Mouse (Mus musculus): ENCODE measurements around the gene Fat4. TPM values are rescaled to one million over a fixed set of nuclear protein-coding genes. Genes with fewer than 3 reads are reported as not detected.

Gene Fat4
- polyA plus RNA-seq, 1 experiment from 2014 or later = 7.6 TPM

GRCm38 (mm10) chr3:38940327-38940726 lies 53.6 kb downstream of the Fat4 start:
- 77% methylated on average over 1 of the region's 1 CpGs for WGBS
- DNase-seq (ENCODE audit: low spot score) = no peak
- peaks cover 22% of the 10 kb centered on the region for H3K4me1 ChIP-seq
- H3K36me3 ChIP-seq (replicated peaks) = peaks cover 23% of the 10 kb centered on the region
- H3K27ac ChIP-seq (replicated peaks) = no peak overlapping the region
- H3K9me3 ChIP-seq = no peaks in the 10 kb centered on the region
- H3K27me3 ChIP-seq (replicated peaks; ENCODE audit: low read depth, poor library complexity, severe bottlenecking) = no peaks in the 10 kb centered on the region
- H3K4me3 ChIP-seq = no peak overlapping the region

- H3K27me3 ChIP-seq (replicated peaks; ENCODE audit: low read depth, poor library complexity, severe bottlenecking) = no peaks in the 10 kb centered on the region
- WGBS = 80% methylated on average over 1 of the region's 1 CpGs
- DNase-seq (ENCODE audit: low spot score) = no peak
- H3K27ac ChIP-seq (replicated peaks) = no peak overlapping the region
- no peaks in the 10 kb centered on the region for H3K9me3 ChIP-seq
- H3K36me3 ChIP-seq (replicated peaks) = peaks cover 47% of the 10 kb centered on the region
- H3K4me1 ChIP-seq = no peaks in the 10 kb centered on the region; the same call in 1 of the 2 replicates
- H3K4me3 ChIP-seq = no peak overlapping the region
Observed at GRCm38 (mm10) chr3:38945157-38945556, 58.4 kb downstream of the Fat4 start.

- no peaks in the 10 kb centered on the region for H3K9me3 ChIP-seq
- 85% methylated on average over 7 of the region's 7 CpGs for WGBS
- H3K4me1 ChIP-seq = no peaks in the 10 kb centered on the region; the same call in 1 of the 2 replicates
- peaks cover 56% of the 10 kb centered on the region for H3K36me3 ChIP-seq (replicated peaks)
- H3K4me3 ChIP-seq = no peak overlapping the region
- no peak overlapping the region for H3K27ac ChIP-seq (replicated peaks)
- DNase-seq (ENCODE audit: low spot score) = no peak
- H3K27me3 ChIP-seq (replicated peaks; ENCODE audit: low read depth, poor library complexity, severe bottlenecking) = no peaks in the 10 kb centered on the region
Observed at GRCm38 (mm10) chr3:38947706-38948105, 61.0 kb downstream of the Fat4 start.

GRCm38 (mm10) chr3:38952602-38953001 lies 65.9 kb downstream of the Fat4 start:
- Histone ChIP-seq H3K36me3 (replicated peaks) (peaks cover 73% of the 10 kb centered on the region), H3K4me1 (no peaks in the 10 kb centered on the region), H3K4me3 (no peak overlapping the region), H3K9me3 (no peaks in the 10 kb centered on the region), H3K27ac (replicated peaks) (no peak overlapping the region), H3K27me3 (replicated peaks; ENCODE audit: low read depth, poor library complexity, severe bottlenecking) (no peaks in the 10 kb centered on the region)
- DNase-seq (ENCODE audit: low spot score) = no peak
- 76% methylated on average over 3 of the region's 3 CpGs for WGBS

- H3K27ac ChIP-seq (replicated peaks) = no peak overlapping the region
- H3K4me1 ChIP-seq = no peaks in the 10 kb centered on the region
- peaks cover 79% of the 10 kb centered on the region for H3K36me3 ChIP-seq (replicated peaks)
- DNase-seq (ENCODE audit: low spot score) = no peak
- no peaks in the 10 kb centered on the region for H3K9me3 ChIP-seq
- 63% methylated on average over 3 of the region's 3 CpGs for WGBS
- H3K4me3 ChIP-seq = no peak overlapping the region
- no peaks in the 10 kb centered on the region for H3K27me3 ChIP-seq (replicated peaks; ENCODE audit: low read depth, poor library complexity, severe bottlenecking)
Observed at GRCm38 (mm10) chr3:38954196-38954595, 67.5 kb downstream of the Fat4 start.

GRCm38 (mm10) chr3:38956012-38956648 lies 69.4 kb downstream of the Fat4 start:
- DNase-seq (ENCODE audit: low spot score) = no peak
- no peaks in the 10 kb centered on the region for H3K9me3 ChIP-seq
- WGBS = 92% methylated on average over 9 of the region's 9 CpGs
- no peak overlapping the region for H3K27ac ChIP-seq (replicated peaks)
- H3K4me3 ChIP-seq = no peak overlapping the region
- no peaks in the 10 kb centered on the region for H3K4me1 ChIP-seq
- H3K27me3 ChIP-seq (replicated peaks; ENCODE audit: low read depth, poor library complexity, severe bottlenecking) = no peaks in the 10 kb centered on the region
- peaks cover 72% of the 10 kb centered on the region for H3K36me3 ChIP-seq (replicated peaks)

- no peak for DNase-seq (ENCODE audit: low spot score)
- whole genome bisulfite sequencing = 94% methylated on average over 11 of the region's 11 CpGs
- Histone ChIP-seq H3K27ac (replicated peaks) (no peak overlapping the region), H3K4me3 (no peak overlapping the region), H3K27me3 (replicated peaks; ENCODE audit: low read depth, poor library complexity, severe bottlenecking) (no peaks in the 10 kb centered on the region), H3K4me1 (peaks cover 2% of the 10 kb centered on the region; the same call in 1 of the 2 replicates), H3K36me3 (replicated peaks) (peaks cover 71% of the 10 kb centered on the region), H3K9me3 (no peaks in the 10 kb centered on the region)
Observed at GRCm38 (mm10) chr3:38957186-38957585, 70.4 kb downstream of the Fat4 start.

- Histone ChIP-seq H3K4me3 (no peak overlapping the region), H3K4me1 (peaks cover 7% of the 10 kb centered on the region), H3K27ac (replicated peaks) (no peak overlapping the region), H3K27me3 (replicated peaks; ENCODE audit: low read depth, poor library complexity, severe bottlenecking) (no peaks in the 10 kb centered on the region), H3K9me3 (no peaks in the 10 kb centered on the region), H3K36me3 (replicated peaks) (peaks cover 48% of the 10 kb centered on the region)
- DNase-seq (ENCODE audit: low spot score) = no peak
- 76% methylated on average over 6 of the region's 6 CpGs for WGBS
Observed at GRCm38 (mm10) chr3:38962328-38962727, 75.6 kb downstream of the Fat4 start.

GRCm38 (mm10) chr3:38967480-38967879 lies 80.7 kb downstream of the Fat4 start:
- peaks cover 46% of the 10 kb centered on the region for H3K36me3 ChIP-seq (replicated peaks)
- peaks cover 3% of the 10 kb centered on the region; the same call in 1 of the 2 replicates for H3K4me1 ChIP-seq
- no peak for DNase-seq (ENCODE audit: low spot score)
- no peak overlapping the region for H3K4me3 ChIP-seq
- H3K9me3 ChIP-seq = no peaks in the 10 kb centered on the region
- no peak overlapping the region for H3K27ac ChIP-seq (replicated peaks)
- no peaks in the 10 kb centered on the region for H3K27me3 ChIP-seq (replicated peaks; ENCODE audit: low read depth, poor library complexity, severe bottlenecking)

GRCm38 (mm10) chr3:38986379-38986778 lies 99.6 kb downstream of the Fat4 start:
- H3K9me3 ChIP-seq = no peaks in the 10 kb centered on the region
- H3K27ac ChIP-seq (replicated peaks) = no peak overlapping the region
- no peaks in the 10 kb centered on the region for H3K27me3 ChIP-seq (replicated peaks; ENCODE audit: low read depth, poor library complexity, severe bottlenecking)
- DNase-seq (ENCODE audit: low spot score) = no peak
- no peaks in the 10 kb centered on the region for H3K4me1 ChIP-seq
- H3K36me3 ChIP-seq (replicated peaks) = peaks cover 73% of the 10 kb centered on the region
- no peak overlapping the region for H3K4me3 ChIP-seq

GRCm38 (mm10) chr3:38989181-38989580 lies 102.4 kb downstream of the Fat4 start:
- Histone ChIP-seq H3K27me3 (replicated peaks; ENCODE audit: low read depth, poor library complexity, severe bottlenecking) (no peaks in the 10 kb centered on the region), H3K36me3 (replicated peaks) (peaks cover 63% of the 10 kb centered on the region), H3K9me3 (no peaks in the 10 kb centered on the region), H3K4me3 (no peak overlapping the region), H3K4me1 (no peaks in the 10 kb centered on the region), H3K27ac (replicated peaks) (no peak overlapping the region)
- no peak for DNase-seq (ENCODE audit: low spot score)
- 76% methylated on average over 3 of the region's 3 CpGs for WGBS

- peaks cover 79% of the 10 kb centered on the region for H3K36me3 ChIP-seq (replicated peaks)
- 71% methylated on average over 3 of the region's 3 CpGs for WGBS
- no peaks in the 10 kb centered on the region for H3K4me1 ChIP-seq
Observed at GRCm38 (mm10) chr3:39000011-39000410, 113.3 kb downstream of the Fat4 start.

GRCm38 (mm10) chr3:39010544-39010943 lies 123.8 kb downstream of the Fat4 start:
- no peak overlapping the region for H3K4me3 ChIP-seq
- H3K9me3 ChIP-seq = no peaks in the 10 kb centered on the region
- no peaks in the 10 kb centered on the region for H3K27me3 ChIP-seq (replicated peaks; ENCODE audit: low read depth, poor library complexity, severe bottlenecking)
- 85% methylated on average over 7 of the region's 7 CpGs for WGBS
- no peak overlapping the region for H3K27ac ChIP-seq (replicated peaks)
- DNase-seq (ENCODE audit: low spot score) = no peak
- peaks cover 59% of the 10 kb centered on the region for H3K36me3 ChIP-seq (replicated peaks)
- H3K4me1 ChIP-seq = no peaks in the 10 kb centered on the region

More at GRCm38 (mm10) chr3:39000011-39000410, 113.3 kb downstream of the Fat4 start:
- Histone ChIP-seq H3K9me3 (no peaks in the 10 kb centered on the region), H3K27me3 (replicated peaks; ENCODE audit: low read depth, poor library complexity, severe bottlenecking) (no peaks in the 10 kb centered on the region), H3K4me3 (no peak overlapping the region), H3K27ac (replicated peaks) (no peak overlapping the region)
- no peak for DNase-seq (ENCODE audit: low spot score)

All from embryonic facial prominence, embryonic 10.5 days (tissue).